Mouse (Mus musculus) liver, postnatal 0 days (tissue): ENCODE measurements around the gene Chrdl1.

ENCODE experiments used
- CTCF ChIP-seq: sonication (generic); IDR thresholded peaks from 2 replicates; pipeline ENCODE4 v1.5.1; 2016; ENCODE audit warnings: antibody characterized with exemption, low read depth
- EP300 ChIP-seq: IDR thresholded peaks from 2 replicates; pipeline ENCODE4 v1.6.1; 2016; ENCODE audit warnings: antibody characterized with exemption, low read depth, mild to moderate bottlenecking

DNA sequence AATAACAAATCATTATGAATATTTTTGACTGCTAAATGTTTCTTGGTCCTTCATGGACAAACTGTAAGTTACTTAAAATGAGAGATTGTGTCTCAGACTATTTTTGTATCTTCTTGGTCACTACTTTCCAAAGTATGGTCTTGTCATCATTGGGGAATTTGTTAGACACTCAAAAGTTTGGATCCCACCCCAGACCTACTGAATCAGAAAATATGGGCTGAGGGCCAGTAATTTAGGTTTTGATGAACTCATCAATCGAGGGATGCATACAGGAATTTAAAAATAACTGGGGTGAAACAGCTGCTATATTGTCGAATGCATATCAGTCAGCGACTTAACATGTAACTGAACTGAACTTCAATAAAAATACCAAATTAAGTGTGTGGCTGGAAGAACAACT lies 80.9 kb downstream of the Chrdl1 start:
- TF ChIP-seq CTCF, result no peak
- no peak for TF ChIP-seq EP300
